Mouse (Mus musculus) frontal cortex, adult 2 months (tissue): ENCODE measurements around the gene Pfkm. TPM values are rescaled to one million over a fixed set of nuclear protein-coding genes. Genes with fewer than 3 reads are reported as not detected.

Source experiments
- DNase-seq, 2 experiments: peaks; one replicate each; pipeline ENCODE4 v3.0.0; 2022; ENCODE audit warnings: low spot score in 1 of 2; ENCODE audit errors: extremely low spot score in 1 of 2
- polyA plus RNA-seq: library from polyadenylated mRNA; depleted of rRNA; stranded (reverse); fragments of >200 nt; gene quantifications from 2 replicates; pipeline ENCODE4 v1.2.3, GENCODE M21; 2012; rRNA removed

Pfkm gene
- polyA plus RNA-seq, 1 experiment: 345 TPM

DNA sequence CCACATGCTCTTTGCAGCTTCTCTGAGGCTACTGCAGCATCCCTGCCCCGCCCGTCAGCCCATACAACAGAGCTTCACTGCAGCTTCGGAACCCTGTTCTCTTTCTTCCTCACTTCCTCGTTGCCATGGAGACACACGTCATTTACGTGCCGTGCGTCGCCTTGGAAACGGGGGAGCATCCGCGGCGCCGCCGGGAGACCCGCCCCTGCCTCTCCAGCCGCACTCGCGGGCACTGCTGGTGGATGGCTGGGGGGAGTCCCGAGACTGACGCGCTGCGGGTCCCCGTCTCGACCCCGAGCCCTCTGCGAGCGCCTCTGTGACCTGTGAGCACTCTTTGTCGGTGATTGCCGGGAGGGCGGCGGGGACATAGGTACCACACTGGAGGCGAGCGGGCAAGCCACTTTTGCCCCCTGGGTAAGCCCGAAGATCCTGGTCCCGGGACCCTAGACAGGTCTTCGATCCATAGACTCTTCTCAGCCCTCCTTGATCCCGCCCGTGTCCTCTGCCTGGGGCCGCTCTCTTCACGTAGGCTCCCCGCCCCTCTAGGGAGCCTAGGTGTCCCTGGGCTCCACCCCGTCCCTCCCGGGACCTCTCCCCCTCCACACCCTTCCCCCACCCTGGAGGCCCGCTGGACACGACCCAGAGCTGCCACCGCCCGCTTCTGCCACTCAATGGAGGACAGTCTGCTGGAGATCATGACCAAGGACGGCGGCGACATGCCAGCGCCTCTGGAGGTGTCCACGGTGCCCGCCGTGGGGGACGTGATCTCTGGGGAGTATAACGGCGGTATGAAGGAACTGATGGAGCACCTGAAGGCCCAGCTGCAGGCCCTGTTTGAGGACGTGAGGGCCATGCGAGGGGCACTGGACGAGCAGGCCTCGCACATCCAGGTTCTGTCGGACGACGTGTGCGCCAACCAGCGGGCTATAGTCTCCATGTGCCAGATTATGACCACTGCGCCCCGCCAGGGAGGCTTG, 75.5 kb downstream of the Pfkm start:
- peak; percentile 85 to 94 for DNase-seq

DNA sequence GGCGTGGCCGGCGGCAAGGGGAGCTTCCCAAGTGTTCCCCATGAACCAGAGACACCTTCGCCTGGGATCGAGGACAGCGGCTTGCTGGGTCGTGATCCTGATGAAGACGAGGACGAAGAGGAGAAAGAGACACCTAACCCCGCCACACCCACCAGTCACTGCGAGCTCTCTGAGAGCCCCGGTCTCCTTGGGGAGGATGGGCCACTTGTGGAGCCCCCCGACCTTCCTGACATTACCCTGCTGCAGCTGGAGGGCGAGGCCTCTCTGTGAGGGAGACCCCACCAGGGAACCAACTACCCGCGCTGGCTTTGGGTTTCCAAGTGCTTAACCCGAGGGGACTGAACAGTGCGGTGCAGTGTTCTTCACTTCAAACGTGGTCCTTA, 76.2 kb downstream of the Pfkm start:
- DNase-seq: no peak

DNA sequence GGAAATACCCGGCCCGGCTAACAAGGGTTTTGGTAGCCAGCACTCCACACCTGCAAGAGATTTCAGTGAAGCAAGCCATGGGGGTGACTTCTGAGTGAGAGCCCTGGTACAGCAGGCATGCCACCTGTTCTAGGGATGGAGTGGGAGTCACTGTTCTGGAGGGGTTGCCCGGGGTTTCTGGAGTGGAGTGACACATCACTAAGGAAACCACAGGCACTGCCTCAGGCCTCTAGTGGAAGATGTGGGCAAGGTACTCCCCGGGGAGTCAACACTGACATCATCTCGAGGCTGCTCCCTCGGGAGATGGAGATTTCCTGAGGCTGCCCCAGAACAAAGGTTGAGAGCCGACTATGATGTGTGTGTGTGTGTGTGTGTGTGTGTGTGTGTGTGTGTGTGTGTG, 78.0 kb downstream of the Pfkm start:
- DNase-seq: peak; percentile 54 to 75

DNA sequence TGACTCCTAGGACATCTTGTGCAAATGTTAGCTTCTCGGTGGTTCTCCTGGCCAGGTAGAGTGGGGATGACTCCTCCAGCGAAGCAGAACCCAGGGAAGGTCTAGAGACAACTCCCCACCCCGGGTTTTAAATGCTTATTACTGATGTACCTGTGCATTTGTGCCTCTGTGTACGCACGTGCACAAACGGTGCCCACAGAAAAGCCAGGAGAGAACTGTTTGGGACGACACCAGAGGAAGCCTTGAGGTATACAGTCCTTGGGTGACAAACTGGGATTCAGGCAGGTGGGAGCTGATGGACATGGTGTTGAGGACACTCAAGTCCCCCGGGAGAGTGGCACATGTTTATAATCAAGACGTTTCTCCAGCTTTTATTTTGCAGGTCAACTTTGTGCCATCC, 78.5 kb downstream of the Pfkm start:
- no peak for DNase-seq

DNA sequence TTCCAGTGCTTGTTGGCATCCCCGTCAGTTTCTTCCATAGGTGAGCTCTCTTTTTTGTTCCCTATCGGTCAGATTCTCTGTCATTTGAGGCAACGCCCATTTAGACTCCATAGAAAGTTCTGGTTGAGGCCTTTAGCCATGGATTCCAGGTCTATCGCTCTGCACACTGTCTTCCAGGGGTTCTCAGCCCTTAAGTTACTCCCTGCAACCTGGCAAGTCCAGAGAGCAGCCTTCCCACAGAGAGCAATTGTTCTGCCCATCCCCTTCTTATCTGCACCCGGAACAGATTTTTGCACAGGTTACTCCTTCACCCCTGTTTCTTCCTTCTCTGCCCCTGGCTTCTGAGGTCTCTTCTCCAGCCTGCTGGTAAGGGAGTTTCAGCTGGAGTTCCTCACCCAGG, 79.7 kb downstream of the Pfkm start:
- no peak for DNase-seq

DNA sequence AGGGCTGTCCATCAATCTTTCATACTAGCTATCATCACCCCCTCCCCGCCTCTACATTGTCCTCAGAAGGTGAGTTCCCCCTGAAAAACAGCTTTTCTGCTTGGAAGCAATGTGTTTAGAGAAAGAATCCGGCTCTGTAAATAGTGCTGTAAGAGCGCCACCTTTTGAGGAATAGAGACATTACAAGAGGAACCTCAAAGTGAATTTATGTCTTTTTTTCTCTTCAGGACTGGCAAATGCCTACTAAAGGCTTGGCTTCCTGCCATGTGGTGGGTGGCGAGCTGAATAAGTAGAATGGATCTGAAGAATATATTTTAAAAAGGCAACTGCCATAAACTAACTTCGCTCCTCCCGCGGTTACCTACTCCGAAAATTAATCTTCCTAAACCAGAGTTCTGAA, 81.4 kb downstream of the Pfkm start:
- peak; percentile 81 to 95 for DNase-seq

DNA sequence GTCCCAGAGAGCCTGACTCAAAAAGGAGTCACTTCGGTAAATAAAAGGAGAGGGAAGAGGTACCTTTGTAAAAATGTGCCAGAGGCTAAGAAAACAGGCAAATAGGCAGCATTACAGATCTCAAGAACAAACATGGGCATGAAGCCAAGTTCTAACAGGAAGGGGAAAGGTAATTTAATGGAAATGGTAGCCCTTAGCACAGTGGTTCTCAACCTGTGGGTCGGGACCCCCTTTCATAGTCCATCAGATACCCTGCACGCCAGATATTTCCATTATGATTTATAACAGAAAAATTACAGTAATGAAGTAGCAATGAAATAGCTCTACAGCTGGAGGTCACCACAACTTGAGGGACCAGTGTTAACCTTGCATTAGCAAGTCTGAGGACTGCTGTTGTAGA, 84.9 kb downstream of the Pfkm start:
- DNase-seq: no peak

DNA sequence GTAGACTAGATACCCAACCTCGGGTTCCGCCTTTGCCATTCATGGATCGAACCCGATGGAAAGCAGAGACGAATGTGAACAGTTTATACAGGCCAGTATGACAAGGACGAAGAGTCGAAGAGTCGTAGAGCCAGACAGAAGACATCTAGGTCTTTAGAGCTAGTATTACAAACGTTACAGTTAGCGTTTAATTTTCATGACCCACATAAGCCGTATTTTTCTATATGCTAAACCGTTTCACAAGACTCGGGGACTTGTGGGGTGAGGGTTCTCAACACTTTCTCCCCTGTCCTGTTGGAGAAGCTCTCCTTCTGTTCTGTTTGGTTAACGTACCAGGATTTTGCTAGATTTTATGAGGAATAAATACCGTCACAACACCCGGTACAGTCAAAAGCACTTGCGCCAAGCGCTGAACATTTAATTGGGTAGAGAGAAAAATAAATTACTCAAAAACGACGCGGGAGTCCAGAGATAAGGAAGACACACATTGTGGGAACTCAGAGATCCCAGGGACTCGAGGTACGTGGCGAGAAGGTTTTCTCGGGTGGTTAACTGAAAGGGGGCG, 88.3 kb downstream of the Pfkm start:
- DNase-seq: no peak

DNA sequence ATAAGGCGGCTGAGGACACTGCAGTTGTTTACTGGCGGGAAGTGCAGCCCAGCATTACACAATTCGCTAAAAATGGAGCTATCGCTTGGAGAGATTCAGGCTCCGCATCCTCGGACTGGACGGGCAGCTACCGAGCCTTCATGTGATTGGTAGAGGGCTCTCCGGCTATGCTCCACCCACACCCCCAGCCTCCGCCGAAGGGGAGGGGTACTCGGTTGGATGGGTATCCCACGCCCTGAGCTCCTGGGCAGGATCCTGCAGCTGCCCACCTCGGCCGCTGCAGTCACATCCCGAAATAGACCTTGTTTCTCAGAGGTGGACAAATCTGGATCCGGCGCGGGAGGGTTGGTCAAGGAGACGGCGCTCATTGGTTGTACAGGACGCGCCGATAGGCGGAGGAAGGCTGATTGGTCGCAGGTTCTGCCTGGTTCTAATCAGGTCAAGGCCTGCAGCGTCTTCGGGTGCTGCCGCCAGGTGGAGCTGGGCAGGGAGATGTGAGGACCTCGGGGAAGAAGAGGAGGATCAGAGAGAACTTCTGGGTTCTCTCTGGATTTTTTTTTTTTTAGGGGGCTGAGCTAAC, 88.8 kb downstream of the Pfkm start:
- DNase-seq: peak; percentile 93 to 95

Other genes starting within 250 kb of the Pfkm start
- gene Hdac7, start 248.1 kb upstream of the Pfkm start, polyA plus RNA-seq: 50.2 and 57.5 TPM in 2 replicates
- 1.2 and 1.5 TPM in 2 replicates for gene Vdr, start 182.0 kb upstream of the Pfkm start, polyA plus RNA-seq
- gene Tmem106c, start 128.4 kb upstream of the Pfkm start, polyA plus RNA-seq: 50.6 and 56.1 TPM in 2 replicates
- 1.8 and 2.0 TPM in 2 replicates for gene Col2a1, start 87.9 kb upstream of the Pfkm start, polyA plus RNA-seq
- 12.3 and 12.7 TPM in 2 replicates for gene Senp1, start 1.2 kb downstream of the Pfkm start, polyA plus RNA-seq
- 57.7 and 60.2 TPM in 2 replicates for gene Asb8, start 73.0 kb downstream of the Pfkm start, polyA plus RNA-seq
- 13.0 and 14.6 TPM in 2 replicates for gene Ccdc184, start 74.6 kb downstream of the Pfkm start, polyA plus RNA-seq
- 0.29 and 0.32 TPM in 2 replicates for gene Olfr288, start 103.0 kb downstream of the Pfkm start, polyA plus RNA-seq
- gene Gm44579, start 128.4 kb downstream of the Pfkm start, polyA plus RNA-seq: not detected in 2 replicates
- gene Olfr287, start 128.5 kb downstream of the Pfkm start, polyA plus RNA-seq: 14.1 and 16.2 TPM in 2 replicates
- gene Olfr286, start 141.9 kb downstream of the Pfkm start, polyA plus RNA-seq: not detected in 2 replicates
- not detected in 2 replicates for gene H1fnt, start 164.7 kb downstream of the Pfkm start, polyA plus RNA-seq
- 11.1 and 12.3 TPM in 2 replicates for gene Zfp641, start 203.6 kb downstream of the Pfkm start, polyA plus RNA-seq
- gene Olfr285, start 224.8 kb downstream of the Pfkm start, polyA plus RNA-seq: 0.02 TPM in 1 of 2 replicates, not detected in the other
- not detected in 2 replicates for gene Olfr284, start 248.4 kb downstream of the Pfkm start, polyA plus RNA-seq